Mouse (Mus musculus): Measurements from ENCODE around the gene Mphosph6.

Mphosph6 gene

DNA sequence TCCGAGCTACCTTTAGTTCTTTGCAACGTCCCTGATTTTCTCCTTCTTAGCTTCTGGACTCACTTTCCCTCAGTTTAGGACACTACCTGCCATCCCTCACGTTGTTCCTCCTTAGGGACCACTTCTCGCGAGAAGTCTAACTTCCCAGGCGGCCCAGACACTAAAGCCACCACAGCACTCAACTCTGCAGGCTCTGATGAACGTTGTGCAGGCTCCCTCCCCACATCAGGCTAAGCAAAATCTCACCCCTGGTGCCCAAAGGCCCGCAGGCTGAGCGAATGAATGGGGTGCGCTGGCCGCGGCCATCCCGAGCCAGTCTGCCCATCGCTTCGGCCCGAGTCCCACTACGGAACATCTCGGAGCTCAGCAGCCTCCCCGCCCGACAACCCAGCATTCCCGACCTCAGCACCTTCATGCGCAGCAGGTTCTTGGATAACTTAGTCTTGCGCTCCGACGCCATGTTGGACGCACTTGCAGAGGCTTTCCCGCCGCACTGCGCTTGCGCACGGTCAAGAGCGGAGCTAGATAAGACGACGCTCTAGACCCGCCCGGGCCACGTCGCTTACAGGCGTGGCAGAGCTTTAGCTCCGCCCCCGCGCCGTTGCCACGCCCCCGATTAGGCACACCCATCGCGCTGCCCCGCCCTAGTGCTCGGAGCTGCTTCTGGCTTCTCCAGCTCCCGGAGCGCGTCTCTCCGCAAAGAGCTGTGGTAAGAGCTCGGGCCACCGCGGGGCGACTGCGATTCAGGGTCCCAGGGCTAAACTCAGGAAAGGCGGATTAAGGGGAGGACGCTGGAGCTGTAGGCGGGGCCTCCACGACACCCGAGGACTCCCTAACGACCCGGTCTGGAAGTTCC lies at the start of gene Mphosph6:
Gene Mphosph6 (minus strand): TSS at position 501 of the 856 bp plus-strand sequence.
- peak; percentile 99 for DNase-seq (ENCODE audit: low spot score)

DNA sequence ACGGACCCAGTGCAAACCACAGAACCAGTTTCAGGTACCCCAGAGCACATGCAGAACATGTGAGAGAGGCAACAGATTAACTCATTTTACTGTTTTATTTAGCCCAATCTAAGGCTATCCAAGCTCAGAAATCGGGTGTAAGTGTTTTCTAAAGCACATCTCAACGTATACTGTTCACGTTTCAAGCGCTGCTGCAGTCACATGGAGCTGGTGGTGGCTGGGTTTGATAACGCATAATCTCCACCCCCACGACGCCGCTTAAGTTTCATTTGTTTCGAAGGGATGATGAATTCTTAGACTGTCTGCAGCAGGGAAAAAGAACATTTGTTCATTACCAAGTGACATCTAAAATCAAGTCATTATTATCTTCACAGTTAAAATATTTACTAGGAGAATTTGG lies 48.7 kb upstream of the Mphosph6 start:
- no peak for DNase-seq (ENCODE audit: low spot score)

DNA sequence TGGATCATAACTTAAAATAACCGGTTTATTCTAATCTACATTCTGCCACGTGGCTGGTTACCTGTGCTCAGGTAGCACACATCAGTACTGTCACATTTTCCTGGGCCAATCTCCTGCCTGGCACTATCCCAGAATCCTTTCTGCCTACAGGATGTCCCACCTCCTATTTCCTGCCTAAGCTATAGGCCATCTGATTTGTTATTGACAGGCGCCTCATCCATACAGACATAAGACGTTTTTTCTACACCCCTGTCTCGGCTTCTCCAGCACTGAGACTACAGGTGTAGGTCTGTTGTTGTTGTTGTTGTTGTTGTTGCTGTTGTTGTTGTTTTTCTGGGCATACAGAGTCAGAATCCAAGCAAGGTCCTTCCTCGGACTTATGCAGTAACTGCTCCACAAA lies 46.1 kb upstream of the Mphosph6 start:
- no peak for DNase-seq (ENCODE audit: low spot score)

DNA sequence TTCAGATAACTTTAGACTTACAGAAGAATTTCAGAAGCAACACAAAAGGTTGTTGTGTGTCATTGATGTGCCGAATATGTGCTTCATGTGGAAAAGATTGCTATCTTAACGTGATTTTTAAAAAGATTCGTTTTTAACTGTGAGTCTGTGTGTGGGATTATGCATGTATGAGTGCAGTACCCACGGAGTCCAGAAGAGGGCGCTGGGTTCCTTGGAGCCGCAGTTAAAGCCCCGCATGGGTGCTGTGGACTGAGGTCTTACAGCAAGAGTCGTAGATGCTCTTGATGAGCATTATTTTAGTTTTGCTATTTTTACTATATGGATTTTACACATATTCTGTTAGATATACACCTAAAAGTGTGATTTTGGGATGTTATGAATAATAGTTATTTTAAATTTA lies 42.0 kb upstream of the Mphosph6 start:
- no peak for DNase-seq (ENCODE audit: low spot score)

DNA sequence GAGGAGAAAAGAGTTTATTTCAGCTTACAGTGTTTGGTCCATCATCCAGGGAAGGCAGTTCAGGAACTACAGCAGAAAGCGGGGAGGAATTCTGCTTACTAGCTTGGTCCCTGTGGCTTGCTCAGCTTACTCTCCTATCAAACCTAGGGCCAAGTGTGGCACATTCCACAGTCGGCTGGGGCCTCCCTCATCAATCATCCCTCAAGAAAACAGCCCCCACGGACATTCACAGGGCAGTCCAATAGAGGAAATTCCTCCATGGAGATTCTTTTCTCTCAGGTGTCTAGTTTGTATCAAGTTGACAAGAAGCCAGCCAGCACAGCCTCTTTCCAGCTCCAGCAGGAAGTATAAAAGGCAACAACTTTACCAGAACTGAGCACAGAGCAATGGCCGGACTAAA lies 11.8 kb upstream of the Mphosph6 start:
- no peak for DNase-seq (ENCODE audit: low spot score)

DNA sequence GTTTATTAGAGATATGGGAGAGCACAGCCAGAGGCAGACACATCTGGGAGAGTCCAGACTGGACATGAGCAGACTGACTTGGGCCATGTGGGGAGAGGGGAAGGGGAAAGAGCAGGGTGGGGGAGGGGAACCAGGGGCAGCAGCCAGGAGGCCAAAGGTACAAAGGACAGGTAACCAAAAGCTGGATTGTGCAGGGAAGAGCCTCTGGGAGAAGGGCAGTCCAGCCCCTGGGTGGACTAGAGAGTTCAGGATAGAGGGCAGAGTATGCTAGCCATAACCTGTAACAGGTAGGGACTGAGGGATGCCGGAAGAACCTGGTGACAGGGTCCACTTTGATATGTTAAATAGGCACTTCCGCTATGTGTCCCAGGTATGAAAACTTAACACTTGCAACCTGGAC lies 8.9 kb upstream of the Mphosph6 start:
- DNase-seq (ENCODE audit: low spot score) = no peak

DNA sequence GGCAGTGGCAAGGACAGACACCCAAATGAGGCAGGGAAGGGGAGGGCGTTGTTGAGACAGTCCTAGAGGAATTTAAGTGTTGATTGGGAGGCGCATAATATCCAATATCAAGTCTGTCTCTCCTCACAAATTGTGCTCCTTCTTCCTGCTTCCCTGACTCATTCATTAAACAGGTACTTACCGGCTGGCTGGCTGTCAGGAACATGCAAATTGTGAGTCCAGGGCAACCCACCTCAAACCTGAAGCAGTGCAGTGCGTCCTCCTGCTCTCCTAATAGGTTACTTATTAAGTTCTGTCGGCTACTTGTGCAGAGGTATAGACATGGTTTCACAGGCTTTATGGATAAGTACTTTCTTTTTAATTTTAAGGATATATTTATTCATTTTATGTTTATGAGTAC lies 3.7 kb upstream of the Mphosph6 start:
- DNase-seq (ENCODE audit: low spot score) = no peak

DNA sequence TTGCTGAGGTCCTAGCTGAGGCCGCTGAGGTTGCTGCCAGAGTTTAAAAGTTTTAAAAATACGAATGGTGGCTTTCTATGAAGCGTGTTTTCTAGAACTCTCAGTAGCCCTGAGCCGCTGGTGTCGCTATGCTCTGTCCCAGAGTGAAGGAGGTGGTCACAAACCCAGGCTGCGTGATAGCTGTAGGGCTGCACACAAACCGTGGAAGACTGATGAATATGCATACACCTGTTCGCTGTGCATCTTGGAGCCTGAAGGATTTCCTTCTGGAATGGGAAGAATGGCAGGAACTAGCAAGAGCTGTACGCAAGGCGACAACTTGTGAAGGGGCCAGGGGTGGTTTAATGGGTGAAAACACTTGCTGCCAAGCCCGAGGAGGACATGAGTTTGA lies 551 bp upstream of the Mphosph6 start:
- DNase-seq (ENCODE audit: low spot score) = no peak

DNA sequence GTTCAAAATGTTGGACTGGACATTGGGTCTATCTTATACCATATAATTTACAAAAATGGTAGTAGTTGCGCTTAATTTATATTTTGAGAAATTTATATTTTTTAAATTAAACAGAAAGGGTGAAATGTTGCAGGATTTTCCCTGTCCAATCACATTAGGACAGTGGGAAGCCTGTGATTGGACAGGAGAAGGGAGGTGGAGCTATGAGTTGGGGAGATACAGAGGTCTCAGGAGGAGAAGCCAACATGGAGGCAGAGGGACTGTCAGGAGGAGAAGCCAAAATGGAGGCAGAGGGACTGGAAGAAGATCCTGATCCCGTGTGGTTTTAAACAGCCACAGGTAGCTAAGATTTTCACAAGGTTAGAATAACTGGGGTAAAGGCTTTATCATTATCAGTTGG lies 3.7 kb downstream of the Mphosph6 start:
- no peak for DNase-seq (ENCODE audit: low spot score)

DNA sequence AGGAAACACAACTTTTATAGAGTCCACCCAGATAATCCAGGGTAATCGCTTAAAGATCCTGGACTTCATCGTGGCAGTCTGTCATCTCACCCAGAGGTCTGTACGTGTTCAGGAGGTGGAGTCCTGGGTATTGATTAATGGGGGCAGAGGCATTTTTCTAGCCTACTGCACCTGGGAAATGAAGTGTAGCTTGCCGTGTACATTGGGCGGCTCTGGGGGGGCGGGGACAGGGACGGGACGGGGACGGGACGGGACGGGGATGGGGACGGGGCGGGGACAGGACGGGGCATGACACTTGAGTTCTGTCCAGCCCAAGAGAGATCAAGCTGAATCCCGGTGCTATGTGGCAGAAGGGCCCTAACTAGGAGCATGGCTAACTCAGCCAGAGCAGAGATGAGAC lies 5.3 kb downstream of the Mphosph6 start:
- no peak for DNase-seq (ENCODE audit: low spot score)

DNA sequence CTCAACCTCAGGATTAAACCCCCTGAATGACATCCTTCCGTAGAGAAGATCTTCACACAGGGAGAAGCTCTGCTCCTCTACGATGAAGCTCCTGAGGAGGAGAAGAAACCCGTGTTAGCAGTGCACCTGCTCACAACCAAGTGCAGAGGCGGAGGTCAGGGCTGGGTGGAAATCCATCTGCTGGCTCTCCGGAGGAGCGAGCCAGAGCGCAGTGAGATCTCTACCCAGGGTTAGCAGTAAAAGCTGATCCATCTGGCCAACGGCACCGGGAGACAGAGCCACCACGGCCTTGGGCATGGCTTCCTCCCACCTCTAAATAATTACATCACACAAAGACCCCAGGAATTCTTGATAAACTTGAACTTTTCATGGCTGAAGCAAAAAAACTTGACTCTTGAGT lies 7.2 kb downstream of the Mphosph6 start:
- DNase-seq (ENCODE audit: low spot score) = no peak

DNA sequence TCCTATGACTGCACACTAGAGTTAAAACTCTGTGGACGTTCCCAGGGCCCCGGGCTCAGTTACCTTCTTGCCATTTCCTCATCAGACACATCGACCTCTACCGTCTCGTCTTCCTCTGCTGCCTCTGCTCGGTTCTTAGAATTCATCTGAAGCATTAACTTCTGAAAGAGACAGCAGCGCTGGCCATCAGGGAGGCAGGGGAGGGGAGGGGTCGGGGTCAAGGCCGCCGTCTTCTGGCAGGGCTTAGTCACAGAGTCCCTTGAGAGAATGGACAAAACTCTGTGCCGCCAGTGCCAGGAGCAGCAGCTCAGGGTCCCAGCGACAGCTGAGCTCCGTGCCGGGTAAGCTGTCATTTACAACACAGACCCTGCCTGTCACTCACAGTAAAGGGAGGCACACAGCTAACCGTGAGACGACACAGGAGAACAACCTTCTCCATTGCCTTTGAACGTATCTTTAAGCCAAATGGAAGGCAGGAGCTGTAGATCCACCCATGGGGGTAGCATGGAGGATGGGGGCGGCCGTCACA lies 9.1 kb downstream of the Mphosph6 start:
- DNase-seq (ENCODE audit: low spot score) = no peak

DNA sequence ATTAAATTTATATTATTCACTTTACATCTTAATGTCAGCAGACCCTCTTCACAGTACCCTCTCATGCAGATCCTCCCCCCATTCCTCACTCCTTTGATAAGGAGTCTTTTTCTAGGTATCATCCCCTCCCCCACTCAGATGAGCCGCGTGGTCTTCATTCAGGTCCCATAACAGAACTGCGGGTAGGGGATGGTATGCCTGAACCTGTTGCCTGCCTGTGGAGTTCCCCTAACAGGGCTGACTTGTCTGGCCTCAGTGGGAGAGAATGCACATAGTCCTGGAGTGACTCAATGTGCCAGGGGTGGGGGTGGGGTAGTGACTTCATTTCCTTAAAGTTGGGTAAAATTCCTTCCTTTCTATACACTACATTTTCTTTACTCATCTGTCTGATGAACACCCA lies 15.3 kb downstream of the Mphosph6 start:
- no peak for DNase-seq (ENCODE audit: low spot score)

DNA sequence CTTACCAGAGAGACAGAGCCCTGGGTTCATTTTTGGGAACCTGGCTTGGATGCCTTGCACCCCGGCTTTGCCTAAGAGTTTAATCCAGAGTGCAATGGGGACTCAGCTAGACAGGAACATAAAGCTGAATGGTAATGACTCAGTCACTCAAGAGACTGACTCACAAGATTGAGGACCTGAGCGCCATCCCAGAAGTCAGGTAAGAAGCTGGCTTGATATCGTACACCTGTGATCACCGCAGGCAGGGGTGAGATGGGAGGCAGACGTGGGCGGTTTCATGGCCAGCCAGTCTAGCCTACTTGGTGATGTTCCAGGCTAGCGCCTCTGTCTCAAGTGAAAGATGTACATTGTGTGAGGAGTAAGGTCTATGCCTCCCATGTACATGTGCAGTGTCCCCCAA lies 18.7 kb downstream of the Mphosph6 start:
- no peak for DNase-seq (ENCODE audit: low spot score)

DNA sequence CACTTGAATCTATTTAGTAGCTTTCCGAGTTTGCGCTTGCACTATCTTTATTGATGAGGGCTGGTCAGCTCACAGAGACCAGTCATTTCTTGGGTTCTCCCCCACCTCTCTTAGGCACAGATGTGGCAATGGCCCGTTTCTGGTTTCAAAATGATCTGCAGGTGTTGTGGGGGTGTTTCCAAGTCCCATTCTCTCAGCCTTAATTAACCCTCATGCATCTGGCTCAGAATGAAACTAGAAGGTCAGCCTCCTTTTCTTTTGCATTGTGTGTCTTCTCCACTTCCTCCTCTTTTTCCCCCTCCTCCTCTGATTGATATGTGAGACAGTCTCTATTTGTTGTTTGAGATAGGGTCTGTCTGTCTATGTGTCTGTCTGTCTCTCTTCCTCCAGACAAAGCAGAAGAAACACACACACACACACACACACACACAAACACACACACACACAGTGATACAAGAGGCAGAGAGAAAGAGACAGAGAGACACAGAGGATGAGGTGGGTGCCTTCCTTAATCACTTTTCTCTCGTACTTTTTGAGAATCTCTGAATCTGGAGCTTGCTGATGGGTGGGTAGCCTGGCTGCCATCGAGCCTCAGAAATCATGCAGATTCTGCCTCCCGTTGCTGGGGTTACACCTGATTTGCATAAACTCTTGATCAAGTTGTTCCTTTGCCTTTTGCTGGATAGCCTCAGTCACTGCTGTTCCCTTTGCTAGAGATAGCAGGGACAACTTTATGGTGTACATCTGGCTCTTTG lies 20.2 kb downstream of the Mphosph6 start:
- DNase-seq (ENCODE audit: low spot score) = no peak

DNA sequence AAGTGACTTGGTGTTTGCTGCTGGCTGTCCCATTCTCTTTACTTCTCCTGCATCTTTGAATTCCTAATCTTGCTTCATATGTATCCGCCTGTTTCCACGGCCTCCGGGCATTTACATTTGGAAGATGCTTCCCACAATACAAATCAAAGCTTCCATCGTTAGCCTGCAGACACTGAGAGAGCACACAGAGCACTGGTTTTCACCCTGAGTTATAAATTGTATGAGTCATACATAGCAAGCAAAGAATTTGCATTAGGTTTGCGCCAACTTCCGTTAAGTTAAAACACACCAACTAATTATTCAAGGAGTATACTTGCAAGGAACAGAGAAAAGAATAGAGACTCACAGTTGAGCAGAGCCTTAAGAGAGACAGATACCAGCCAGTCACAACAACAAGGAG lies 22.4 kb downstream of the Mphosph6 start:
- DNase-seq (ENCODE audit: low spot score) = no peak

DNA sequence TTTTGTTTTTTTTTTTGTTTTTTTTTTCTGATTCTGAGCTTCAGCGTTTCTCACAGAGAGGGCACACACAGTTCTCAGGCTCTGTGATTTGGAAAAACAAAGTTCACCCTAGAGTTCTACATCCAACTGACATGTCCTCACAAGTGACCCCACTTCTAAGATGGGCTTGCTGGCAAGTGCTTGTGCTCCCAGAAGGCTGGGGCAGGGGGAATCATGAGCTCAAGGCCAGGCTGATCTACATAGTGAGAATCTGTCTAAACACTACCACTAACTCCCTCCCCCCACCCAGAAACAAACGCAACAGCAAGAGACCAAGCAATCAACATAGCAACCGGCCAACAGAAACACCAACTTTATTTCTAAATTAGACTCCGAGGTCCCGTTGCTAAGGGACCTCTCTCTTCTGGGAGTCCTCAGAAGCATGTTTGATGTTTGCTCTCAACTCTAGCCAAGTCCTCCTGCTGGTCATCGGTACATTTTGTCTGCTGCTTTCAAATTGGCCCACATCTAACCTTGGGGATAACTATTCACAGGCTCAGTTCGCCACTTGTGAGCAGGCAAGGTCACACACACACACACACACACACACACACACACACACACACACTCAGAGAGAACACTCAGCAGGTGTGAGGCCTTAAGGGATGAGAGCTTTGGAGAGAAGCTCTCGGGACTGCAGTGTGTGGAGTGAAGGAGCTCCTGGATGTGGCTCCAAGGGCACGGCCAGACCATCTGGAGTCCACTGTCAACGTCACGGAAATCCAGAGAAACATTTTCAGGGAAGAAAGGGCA lies 23.0 kb downstream of the Mphosph6 start:
- no peak for DNase-seq (ENCODE audit: low spot score)

DNA sequence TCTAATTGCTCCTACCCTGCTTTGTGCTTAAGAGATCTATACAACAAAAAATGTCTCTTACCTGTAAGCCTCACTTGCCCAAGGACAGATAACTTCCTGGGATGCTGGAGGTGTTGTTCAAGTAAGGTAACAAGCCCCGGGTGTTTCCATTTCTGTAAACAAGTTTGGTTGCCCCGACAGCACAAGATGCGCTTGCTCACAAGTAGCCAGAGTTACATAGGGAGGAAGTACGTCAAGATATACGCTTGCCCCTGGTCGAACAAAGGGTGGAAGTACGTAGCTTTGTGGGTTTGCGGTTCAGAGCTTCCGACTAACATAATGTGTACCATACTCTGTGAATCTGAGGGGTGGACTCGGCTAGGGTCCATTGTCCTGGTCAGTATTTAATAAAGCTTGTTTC lies 25.7 kb downstream of the Mphosph6 start:
- DNase-seq (ENCODE audit: low spot score) = no peak

DNA sequence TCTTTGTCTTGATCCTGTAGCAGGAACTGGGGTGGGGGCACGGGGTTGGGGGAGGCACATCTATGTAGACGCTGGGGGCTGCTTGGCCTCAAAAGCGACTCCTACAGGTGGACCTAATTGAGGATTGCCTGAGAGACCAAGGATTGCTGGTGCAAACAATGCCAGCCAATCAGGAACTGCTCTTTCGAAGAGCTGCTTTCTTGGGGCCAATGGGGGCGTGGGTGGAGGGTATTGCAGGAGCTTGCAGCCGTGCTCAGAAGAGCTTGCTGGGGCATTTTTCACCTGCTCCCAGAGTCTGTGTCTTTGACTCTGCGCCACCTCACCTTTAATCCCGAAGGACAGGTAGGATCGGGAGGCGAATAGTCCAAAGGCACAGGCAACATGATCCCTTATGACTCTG lies 26.1 kb downstream of the Mphosph6 start:
- DNase-seq (ENCODE audit: low spot score) = no peak

DNA sequence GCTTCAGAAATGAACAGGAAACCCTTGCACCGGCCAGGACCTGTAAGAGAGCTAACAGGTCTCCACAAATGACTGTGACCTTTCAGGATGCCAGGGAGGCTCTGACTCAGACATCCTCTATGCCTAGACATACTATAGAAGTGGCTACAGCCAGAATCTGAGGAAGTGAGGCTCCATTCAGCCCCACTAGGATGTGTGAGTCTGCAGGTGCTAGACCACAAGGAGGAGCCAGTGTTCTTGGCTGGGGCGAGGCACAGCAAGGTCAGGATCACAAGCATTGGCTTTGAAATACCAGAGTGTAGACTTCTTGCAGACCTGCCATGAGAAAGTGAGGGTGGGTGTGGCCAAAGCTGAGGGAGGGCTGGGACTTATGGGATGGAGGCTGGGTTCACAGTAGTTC lies 29.1 kb downstream of the Mphosph6 start:
- no peak for DNase-seq (ENCODE audit: low spot score)

DNA sequence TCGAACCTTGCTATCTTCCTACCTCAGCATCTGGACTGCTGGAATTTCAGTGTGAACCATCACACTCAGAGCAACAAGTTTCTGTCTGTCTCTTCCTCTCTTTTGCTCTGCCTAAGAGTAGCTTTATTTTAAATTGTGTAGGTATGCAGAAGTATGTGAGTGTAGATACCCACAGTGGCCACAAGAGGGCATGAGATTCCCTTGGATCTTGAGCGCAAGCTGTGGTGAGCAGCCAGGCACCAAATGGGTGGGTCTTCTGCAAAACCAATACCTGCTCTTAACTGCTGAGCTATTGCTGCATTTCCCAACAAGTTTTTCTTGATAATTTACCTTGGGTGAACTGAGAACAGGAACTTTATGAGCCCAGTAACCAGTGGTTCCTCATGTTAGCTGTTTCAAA lies 29.6 kb downstream of the Mphosph6 start:
- no peak for DNase-seq (ENCODE audit: low spot score)

DNA sequence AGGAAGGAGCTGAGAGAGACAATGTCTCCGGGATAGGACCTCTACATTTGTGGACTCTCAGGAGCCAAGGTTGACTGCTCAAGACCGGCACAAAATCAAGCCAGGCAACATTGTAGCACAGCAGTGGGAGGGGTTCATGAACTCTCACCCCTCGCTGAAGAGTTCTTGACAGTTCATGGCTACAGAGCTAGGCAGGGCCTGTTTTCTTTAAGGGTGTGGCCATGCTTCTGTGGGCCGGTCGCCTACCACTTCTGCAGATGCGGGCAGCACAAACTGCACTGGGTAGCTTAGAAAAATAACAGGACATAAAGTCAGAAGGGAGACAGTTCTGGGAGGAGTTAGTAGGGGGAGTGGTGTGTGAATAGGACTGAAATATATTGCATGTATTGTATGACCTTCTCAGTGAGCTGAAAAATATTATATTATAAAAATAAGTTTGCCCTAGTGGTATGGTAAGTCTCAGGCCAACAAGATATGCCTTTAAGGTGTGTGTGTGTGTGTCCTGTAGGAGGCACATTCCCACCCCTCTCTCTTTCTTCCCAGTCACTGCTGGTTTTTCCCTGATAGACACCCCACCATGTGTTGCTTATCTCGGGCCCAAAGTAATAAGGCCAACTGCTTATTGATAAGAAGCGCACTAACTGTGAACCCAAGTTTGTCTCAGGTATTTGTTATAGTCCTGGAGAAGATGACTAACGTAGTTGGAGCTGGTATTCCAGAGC lies 30.5 kb downstream of the Mphosph6 start:
- no peak for DNase-seq (ENCODE audit: low spot score)
